Mouse (Mus musculus) ES-E14 (cell line): ENCODE results near the gene Pts. TPM values are rescaled to one million over a fixed set of nuclear protein-coding genes. Genes with fewer than 3 reads are reported as not detected.

Source experiments
- DNase-seq: peaks from one replicate; pipeline ENCODE4 v3.0.0-alpha.2; 2013; ENCODE audit warnings: low read depth, low spot score
- H3K27ac ChIP-seq: 2 replicates; pipeline ENCODE4 v1.5.1; 2012; ENCODE audit warnings: low read depth, mild to moderate bottlenecking, low read length, moderate library complexity, mixed read lengths; ENCODE audit not compliant: poor library complexity, insufficient read depth, severe bottlenecking
- H3K36me3 ChIP-seq: 2 replicates; pipeline ENCODE4 v1.6.1; 2012; ENCODE audit warnings: mild to moderate bottlenecking, low read length, moderate library complexity, mixed read lengths; ENCODE audit not compliant: control insufficient read depth, poor library complexity, insufficient read depth, severe bottlenecking
- H3K4me1 ChIP-seq, 2 experiments: fragments of 150-350 bp in 1 of 2; sonication (generic) in 1 of 2; 2 replicates each; pipeline ENCODE4 v1.6.1; 2012; ENCODE audit warnings: low read length in 2 of 2, mild to moderate bottlenecking in 1 of 2, mixed read lengths in 1 of 2; ENCODE audit not compliant: control insufficient read depth in 2 of 2, insufficient read depth in 2 of 2, poor library complexity in 1 of 2
- H3K4me3 ChIP-seq, 2 experiments: fragments of 150-350 bp in 1 of 2; sonication (generic) in 1 of 2; 2 replicates each; pipeline ENCODE4 v1.5.1; 2012; ENCODE audit warnings: low read length in 2 of 2, low read depth in 1 of 2, mild to moderate bottlenecking in 1 of 2, mixed read lengths in 1 of 2; ENCODE audit not compliant: insufficient read depth in 1 of 2, poor library complexity in 1 of 2, severe bottlenecking in 1 of 2
- H3K9ac ChIP-seq: 2 replicates; pipeline ENCODE4 v1.6.1; 2012; ENCODE audit warnings: low read depth, mild to moderate bottlenecking, low read length, mixed read lengths; ENCODE audit not compliant: poor library complexity, insufficient read depth, severe bottlenecking
- H3K9me3 ChIP-seq: fragments of 150-350 bp; sonication (generic); 2 replicates; pipeline ENCODE4 v1.6.1; 2012; ENCODE audit warnings: low read depth, mild to moderate bottlenecking, low read length; ENCODE audit not compliant: control insufficient read depth, insufficient read depth
- CHD2 ChIP-seq: IDR thresholded peaks from 2 replicates; pipeline ENCODE4 v1.6.1; 2014; ENCODE audit warnings: mild to moderate bottlenecking, low read depth, low read length, inconsistent platforms
- HCFC1 ChIP-seq: IDR thresholded peaks from 2 replicates; pipeline ENCODE4 v1.6.1; 2012; ENCODE audit warnings: low read length, inconsistent platforms, borderline replicate concordance; ENCODE audit not compliant: insufficient read depth
- MAFK ChIP-seq: IDR thresholded peaks from 2 replicates; pipeline ENCODE4 v1.6.1; 2014; ENCODE audit warnings: mild to moderate bottlenecking, low read depth, low read length, inconsistent platforms; ENCODE audit not compliant: insufficient read depth
- ZC3H11A ChIP-seq: IDR thresholded peaks from 2 replicates; pipeline ENCODE4 v1.6.1; 2012; ENCODE audit warnings: low read depth, mild to moderate bottlenecking, inconsistent platforms, low read length, borderline replicate concordance
- ZNF384 ChIP-seq: IDR thresholded peaks from 2 replicates; pipeline ENCODE4 v1.6.1; 2012; ENCODE audit warnings: low read depth, low read length, inconsistent platforms
- in situ Hi-C, 2 experiments: fragments of 600-800 bp; cut with MboI; formaldehyde crosslinking; loops; one replicate each; pipeline ENCODE4 v1.15.1; 2025; ENCODE audit warnings: low sequenced_read_pairs in 2 of 2, inconsistent platforms in 1 of 2; ENCODE audit not compliant: unreplicated experiment in 2 of 2
- total RNA-seq: library from RNA; depleted of rRNA; stranded (reverse); fragments of 300-350 nt; gene quantifications from 2 replicates; pipeline ENCODE4 v1.2.3, GENCODE M21; 2012; rRNA removed

Gene Pts
- total RNA-seq, 1 experiment = 6.8 TPM

- Histone ChIP-seq H3K9me3 (no peaks in the 10 kb centered on the region), H3K4me1 (peaks cover 0 to 8% of the 10 kb centered on the region in 2 experiments; a peak in 1 of 4 replicates), H3K27ac (no peak overlapping the region), H3K36me3 (no peaks in the 10 kb centered on the region), H3K9ac (no peak overlapping the region), H3K4me3 (no peak overlapping the region)
- in situ Hi-C loops = no loop called here
- no peak for DNase-seq
- no peak for TF ChIP-seq CHD2
- TF ChIP-seq HCFC1 = no peak
- no peak for TF ChIP-seq ZNF384
- TF ChIP-seq MAFK = no peak
- no peak for TF ChIP-seq ZC3H11A
Observed at GRCm38 (mm10) chr9:50477270-50477669, 51.3 kb downstream of the Pts start.

- no peaks in the 10 kb centered on the region for H3K9me3 ChIP-seq
- H3K4me1 ChIP-seq = peaks cover 0 to 8% of the 10 kb centered on the region in 2 experiments; a peak in 1 of 4 replicates
- H3K4me3 ChIP-seq = no peak overlapping the region
- H3K9ac ChIP-seq = no peak overlapping the region
- no peaks in the 10 kb centered on the region for H3K36me3 ChIP-seq
- DNase-seq = no peak
- H3K27ac ChIP-seq = no peak overlapping the region
- no peak for TF ChIP-seq ZNF384
- TF ChIP-seq HCFC1 = no peak
- TF ChIP-seq MAFK = no peak
- TF ChIP-seq CHD2 = no peak
- no peak for TF ChIP-seq ZC3H11A
- in situ Hi-C loops = no loop called here
Observed at GRCm38 (mm10) chr9:50476651-50477050, 51.9 kb downstream of the Pts start.

- H3K4me1 ChIP-seq = peaks cover 0 to 10% of the 10 kb centered on the region in 2 experiments; a peak in 1 of 4 replicates
- in situ Hi-C loops = no loop called here
- H3K9me3 ChIP-seq = no peaks in the 10 kb centered on the region
- no peak overlapping the region for H3K27ac ChIP-seq
- TF ChIP-seq MAFK = no peak
- TF ChIP-seq ZC3H11A = no peak
- TF ChIP-seq CHD2 = no peak
- DNase-seq = no peak
- no peak overlapping the region for H3K9ac ChIP-seq
- H3K4me3 ChIP-seq = no peak overlapping the region
- no peaks in the 10 kb centered on the region for H3K36me3 ChIP-seq
Observed at GRCm38 (mm10) chr9:50475745-50476144, 52.8 kb downstream of the Pts start.

GRCm38 (mm10) chr9:50475318-50475717 is 53.2 kb downstream of the Pts start:
- peaks cover 0 to 10% of the 10 kb centered on the region in 2 experiments; a peak in 1 of 4 replicates for H3K4me1 ChIP-seq
- H3K4me3 ChIP-seq = no peak overlapping the region
- no peaks in the 10 kb centered on the region for H3K36me3 ChIP-seq
- no peak for DNase-seq
- no peaks in the 10 kb centered on the region for H3K9me3 ChIP-seq
- H3K9ac ChIP-seq = no peak overlapping the region
- in situ Hi-C loops = no loop called here
- H3K27ac ChIP-seq = no peak overlapping the region
- no peak for TF ChIP-seq ZNF384
- TF ChIP-seq CHD2 = no peak
- TF ChIP-seq HCFC1 = no peak
- TF ChIP-seq ZC3H11A = no peak
- TF ChIP-seq MAFK = no peak

Other genes with a start within 250 kb of the Pts start
- gene Rpl10-ps3, start 183.8 kb downstream of the Pts start, total RNA-seq = 164 and 239 TPM in 2 replicates
- gene Plet1, start 34.2 kb downstream of the Pts start, total RNA-seq = 9.4 and 18.3 TPM in 2 replicates
- 0.32 and 0.49 TPM in 2 replicates for gene Il18, start 26.1 kb upstream of the Pts start, total RNA-seq
- 0.22 and 0.26 TPM in 2 replicates for gene Bco2, start 26.5 kb upstream of the Pts start, total RNA-seq
- 0.94 TPM in 1 of 2 replicates, not detected in the other for gene Tex12, start 32.6 kb upstream of the Pts start, total RNA-seq
- gene Sdhd, start 75.1 kb upstream of the Pts start, total RNA-seq = 160 and 168 TPM in 2 replicates
- gene Timm8b, start 75.2 kb upstream of the Pts start, total RNA-seq = 133 and 179 TPM in 2 replicates
- 2.3 and 3.3 TPM in 2 replicates for gene Pih1d2, start 88.6 kb upstream of the Pts start, total RNA-seq
- gene Nkapd1, start 88.7 kb upstream of the Pts start, total RNA-seq = 16.1 and 17.8 TPM in 2 replicates
- 43.4 and 46.3 TPM in 2 replicates for gene Dlat, start 131.1 kb upstream of the Pts start, total RNA-seq
- 4.1 and 6.4 TPM in 2 replicates for gene Dixdc1, start 210.8 kb upstream of the Pts start, total RNA-seq
- gene 2310030G06Rik, start 217.8 kb upstream of the Pts start, total RNA-seq = 2.2 and 2.3 TPM in 2 replicates
- gene Cryab, start 222.6 kb upstream of the Pts start, total RNA-seq = 18.9 and 57.4 TPM in 2 replicates
- 9.6 and 10.9 TPM in 2 replicates for gene Hspb2, start 223.6 kb upstream of the Pts start, total RNA-seq
- gene Fdxacb1, start 239.5 kb upstream of the Pts start, total RNA-seq = 5.8 and 7.6 TPM in 2 replicates
- 30.8 and 49.1 TPM in 2 replicates for gene Alg9, start 246.3 kb upstream of the Pts start, total RNA-seq
- 6.8 and 7.0 TPM in 2 replicates for gene 1110032A03Rik, start 246.8 kb upstream of the Pts start, total RNA-seq